Mouse (Mus musculus) retina, embryonic 14.5 days (tissue): Measurements from ENCODE around the gene Hhex.

Source experiments
- DNase-seq: peaks from one replicate; pipeline ENCODE4 v3.0.0-alpha.2; 2015; ENCODE audit warnings: low spot score

Gene Hhex

GRCm38 (mm10) chr19:37449246-37449645 is 14.6 kb downstream of the Hhex start:
- DNase-seq = no peak

- no peak for DNase-seq
Measured at GRCm38 (mm10) chr19:37455528-37455927, 20.9 kb downstream of the Hhex start.

GRCm38 (mm10) chr19:37455961-37456360 is 21.4 kb downstream of the Hhex start:
- no peak for DNase-seq

- no peak for DNase-seq
Measured at GRCm38 (mm10) chr19:37458013-37458412, 23.4 kb downstream of the Hhex start.

GRCm38 (mm10) chr19:37466403-37466802 is 31.8 kb downstream of the Hhex start:
- no peak for DNase-seq

GRCm38 (mm10) chr19:37466978-37467377 is 32.4 kb downstream of the Hhex start:
- no peak for DNase-seq

- DNase-seq = no peak
Measured at GRCm38 (mm10) chr19:37468841-37469566, 34.4 kb downstream of the Hhex start.

GRCm38 (mm10) chr19:37471680-37472079 is 37.1 kb downstream of the Hhex start:
- DNase-seq = no peak

- no peak for DNase-seq
Measured at GRCm38 (mm10) chr19:37472589-37472988, 38.0 kb downstream of the Hhex start.

- DNase-seq = no peak
Measured at GRCm38 (mm10) chr19:37481704-37482103, 47.1 kb downstream of the Hhex start.

GRCm38 (mm10) chr19:37482556-37483187 is 48.1 kb downstream of the Hhex start:
- no peak for DNase-seq

GRCm38 (mm10) chr19:37484787-37485186 is 50.2 kb downstream of the Hhex start:
- DNase-seq = no peak

- no peak for DNase-seq
Measured at GRCm38 (mm10) chr19:37486801-37487200, 52.2 kb downstream of the Hhex start.

GRCm38 (mm10) chr19:37487811-37488475 is 53.3 kb downstream of the Hhex start:
- no peak for DNase-seq

- DNase-seq = no peak
Measured at GRCm38 (mm10) chr19:37488608-37489262, 54.1 kb downstream of the Hhex start.
